8 mouse cellular contexts compared by ENCODE assay signal in genomic region chr4:127015294-127015993, GRCm38 (mm10). TPM values are rescaled to one million over a fixed set of nuclear protein-coding genes. Genes with fewer than 3 reads are reported as not detected.
A peak's percentile ranks its signal among the peaks of the same experiment; 100 is the strongest.
DNase-seq lines count a peak whose midpoint lies in the region; ATAC-seq and TF ChIP-seq lines count a peak whose summit lies in the region.
"Not testable (repeated sequence)": the region's sequence is repeated elsewhere in the genome, so short reads cannot be mapped to it uniquely, and the experiment has no call there.

No protein-coding gene starts in this region.

- not testable (repeated sequence) for H3K9ac ChIP-seq in heart, embryonic 12.5 days; kidney, postnatal 0 days (ENCODE audit: low read depth, low read length); liver, adult 2 months (ENCODE audit: low read depth, low read length)

- TF ChIP-seq POLR2A in liver, adult 2 months (IDR thresholded peaks at IDR 0.05; ENCODE audit: extremely low read depth, insufficient read depth, low read length), result not testable (repeated sequence)

- not testable (repeated sequence) for H3K27ac ChIP-seq in heart, embryonic 12.5 days (ENCODE audit: poor library complexity, severe bottlenecking); liver, adult 2 months (replicated peaks; ENCODE audit: insufficient read depth, low read depth, low read length)
- peak overlapping the region; percentile 73 for H3K27ac ChIP-seq in kidney, postnatal 0 days

- ATAC-seq in erythroid progenitor cell, adult 5-6 weeks (replicated peaks; ENCODE audit: low FRiP score, poor library complexity, severe bottlenecking), result peak; percentile 100
- ATAC-seq in heart, embryonic 12.5 days (ENCODE audit: insufficient number of reproducible peaks, low FRiP score), result peak; percentile 89
- ATAC-seq in kidney, postnatal 0 days (replicated peaks; ENCODE audit: low FRiP score, low read depth), result peak; percentile 96

- H3K4me1 ChIP-seq in heart, embryonic 12.5 days (replicated peaks); kidney, postnatal 0 days (replicated peaks; ENCODE audit: insufficient read depth, low read length); liver, adult 2 months (ENCODE audit: control insufficient read depth, insufficient read depth, low read length): not testable (repeated sequence)

- not testable (repeated sequence) for H3K79me2 ChIP-seq in liver, adult 2 months (ENCODE audit: control insufficient read depth, insufficient read depth, low read length)

- not testable (repeated sequence) for H3K36me3 ChIP-seq in heart, embryonic 12.5 days; kidney, postnatal 0 days (ENCODE audit: insufficient read depth, low read length); liver, adult 2 months (ENCODE audit: control insufficient read depth, insufficient read depth, low read length); splenic B cell, adult 2 months (ENCODE audit: control insufficient read depth, insufficient read depth, low read length, poor library complexity, severe bottlenecking)

- H3K27me3 ChIP-seq in heart, embryonic 12.5 days (replicated peaks); kidney, postnatal 0 days (ENCODE audit: insufficient read depth, low read length); liver, adult 2 months (ENCODE audit: control insufficient read depth, insufficient read depth, low read length); splenic B cell, adult 2 months (ENCODE audit: control insufficient read depth, insufficient read depth, low read length, poor library complexity, severe bottlenecking): not testable (repeated sequence)

- DNase-seq in A20 (ENCODE audit: low read depth, low spot score), result peak; percentile 78
- peak; percentile 93 for DNase-seq in brain, adult 2 months (ENCODE audit: low read depth, low spot score)
- DNase-seq in kidney, postnatal 0 days (ENCODE audit: low spot score), result peak; percentile 95
- peak; percentile 66 for DNase-seq in liver, adult 2 months (ENCODE audit: extremely low read depth, low read depth, low spot score)
- peak; percentile 93 for DNase-seq in naive thymus-derived CD4-positive, alpha-beta T cell, adult 2 months (ENCODE audit: low read depth)
- peak; percentile 92 for DNase-seq in splenic B cell, adult 2 months (ENCODE audit: low read depth, low spot score)

- H3K4me2 ChIP-seq in heart, embryonic 12.5 days, result peak overlapping the region; percentile 36
- H3K4me2 ChIP-seq in kidney, postnatal 0 days (ENCODE audit: low read length), result peak overlapping the region; percentile 35; the same call in 1 of the 2 replicates

- peak; percentile 91 for TF ChIP-seq CTCF in kidney, postnatal 0 days (IDR thresholded peaks at IDR 0.05; ENCODE audit: low read depth)
- TF ChIP-seq CTCF in liver, adult 2 months (IDR thresholded peaks at IDR 0.05; ENCODE audit: low read depth, low read length), result peak; percentile 82

- 18% methylated on average over 14 of the region's 26 CpGs for WGBS in heart, embryonic 12.5 days
- 9% methylated on average over 14 of the region's 26 CpGs for WGBS in kidney, postnatal 0 days
- 30% methylated on average over 14 of the region's 26 CpGs for WGBS in liver, adult 2 months

- H3K9me3 ChIP-seq in heart, embryonic 12.5 days (replicated peaks); kidney, postnatal 0 days (replicated peaks; ENCODE audit: low read length): not testable (repeated sequence)

- peak overlapping the region; percentile 27; the same call in 1 of the 2 replicates for H3K4me3 ChIP-seq in heart, embryonic 12.5 days
- H3K4me3 ChIP-seq in kidney, postnatal 0 days (replicated peaks; ENCODE audit: low read depth, low read length), result 0 out of 2 replicates have a peak overlapping the region, but pooled peaks have one; percentile 18
- H3K4me3 ChIP-seq in liver, adult 2 months (ENCODE audit: insufficient read depth, low read depth, low read length), result not testable (repeated sequence)

RNA-seq across cellular contexts. Expression of gene Sfpq, which starts 5.7 kb away (rescaled TPM):
- 346 and 537 TPM in 2 replicates for total RNA-seq in erythroid progenitor cell, adult 5-6 weeks (2015; ENCODE audit: low replicate concordance)
- total RNA-seq in erythroid progenitor cell, adult 5-6 weeks (2017; ENCODE audit: low replicate concordance), result 851 and 884 TPM in 2 replicates
- 82.5 and 91.4 TPM in 2 replicates for polyA plus RNA-seq in heart, embryonic 12.5 days (2016; fragmentation: Nextera tagmentation; extraction: Ambion mirVana)
- polyA plus RNA-seq in kidney, postnatal 0 days (2015; fragmentation: Nextera tagmentation; extraction: Ambion mirVana), result 89.6 and 98.1 TPM in 2 replicates
- total RNA-seq in liver, adult 2 months (2014; rRNA removed), result 49.3 and 50.9 TPM in 2 replicates
- 11.1 and 12.6 TPM in 2 replicates for polyA plus RNA-seq in liver, adult 2 months (2012; rRNA removed)

RNA-seq across cellular contexts. Expression of gene Zmym1, which starts 45.5 kb away (rescaled TPM):
- total RNA-seq in erythroid progenitor cell, adult 5-6 weeks (2015; ENCODE audit: low replicate concordance), result 8.4 and 17.3 TPM in 2 replicates
- total RNA-seq in erythroid progenitor cell, adult 5-6 weeks (2017; ENCODE audit: low replicate concordance), result 10.9 and 16.8 TPM in 2 replicates
- 18.7 and 19.5 TPM in 2 replicates for polyA plus RNA-seq in heart, embryonic 12.5 days (2016; fragmentation: Nextera tagmentation; extraction: Ambion mirVana)
- 11.8 and 12.6 TPM in 2 replicates for polyA plus RNA-seq in kidney, postnatal 0 days (2015; fragmentation: Nextera tagmentation; extraction: Ambion mirVana)
- 3.4 and 5.0 TPM in 2 replicates for total RNA-seq in liver, adult 2 months (2014; rRNA removed)
- polyA plus RNA-seq in liver, adult 2 months (2012; rRNA removed), result 0.62 and 0.81 TPM in 2 replicates

RNA-seq across cellular contexts. Expression of gene Zmym4, which starts 47.5 kb away (rescaled TPM):
- 0.84 and 4.7 TPM in 2 replicates for total RNA-seq in erythroid progenitor cell, adult 5-6 weeks (2015; ENCODE audit: low replicate concordance)
- 2.2 and 13.5 TPM in 2 replicates for total RNA-seq in erythroid progenitor cell, adult 5-6 weeks (2017; ENCODE audit: low replicate concordance)
- polyA plus RNA-seq in heart, embryonic 12.5 days (2016; fragmentation: Nextera tagmentation; extraction: Ambion mirVana), result 21.2 and 21.5 TPM in 2 replicates
- 14.8 and 17.3 TPM in 2 replicates for polyA plus RNA-seq in kidney, postnatal 0 days (2015; fragmentation: Nextera tagmentation; extraction: Ambion mirVana)
- total RNA-seq in liver, adult 2 months (2014; rRNA removed), result 10.0 and 11.1 TPM in 2 replicates
- polyA plus RNA-seq in liver, adult 2 months (2012; rRNA removed), result 1.6 and 1.7 TPM in 2 replicates
